Mouse (Mus musculus) limb, embryonic 11.5 days (tissue): Measurements from ENCODE around the gene Sp1. TPM values are rescaled to one million over a fixed set of nuclear protein-coding genes. Genes with fewer than 3 reads are reported as not detected.

Experiments
- ATAC-seq: fragments of 200-750 bp; cut with Nextera tagmentation; 2 replicates; pipeline ENCODE4 v1.8.0; 2017; ENCODE audit warnings: low read depth; ENCODE audit not compliant: insufficient number of reproducible peaks, low FRiP score, low TSS enrichment
- DNase-seq: peaks from one replicate; pipeline ENCODE4 v3.0.0-alpha.2; 2015; ENCODE audit warnings: low spot score
- H3K27ac ChIP-seq: fragments of 300-500 bp; sonication (generic); replicated peaks from 2 replicates; pipeline ENCODE4 v1.5.1; 2014; ENCODE audit warnings: low read depth, mild to moderate bottlenecking, low read length
- H3K27me3 ChIP-seq: fragments of 300-500 bp; sonication (generic); 2 replicates; pipeline ENCODE4 v1.6.1; 2014; ENCODE audit warnings: mild to moderate bottlenecking, low read length, mixed read lengths; ENCODE audit not compliant: control insufficient read depth, insufficient read depth
- H3K36me3 ChIP-seq: fragments of 300-500 bp; sonication (generic); 2 replicates; pipeline ENCODE4 v1.6.1; 2014; ENCODE audit warnings: mild to moderate bottlenecking, low read length, moderate library complexity, mixed read lengths; ENCODE audit not compliant: control insufficient read depth, insufficient read depth
- H3K4me1 ChIP-seq: fragments of 300-500 bp; sonication (generic); 2 replicates; pipeline ENCODE4 v1.6.1; 2014; ENCODE audit warnings: low read length, mixed read lengths; ENCODE audit not compliant: control insufficient read depth, insufficient read depth
- H3K4me2 ChIP-seq: fragments of 300-500 bp; sonication (generic); 2 replicates; pipeline ENCODE4 v1.6.1; 2014; ENCODE audit warnings: low read depth, mild to moderate bottlenecking, moderate library complexity; ENCODE audit not compliant: severe bottlenecking
- H3K4me3 ChIP-seq: fragments of 300-500 bp; sonication (generic); 2 replicates; pipeline ENCODE4 v1.5.1; 2014; ENCODE audit warnings: low read depth, low read length
- H3K9ac ChIP-seq: fragments of 300-500 bp; sonication (generic); 2 replicates; pipeline ENCODE4 v1.6.1; 2014; ENCODE audit warnings: mild to moderate bottlenecking, low read length
- H3K9me3 ChIP-seq: fragments of 300-500 bp; sonication (generic); 2 replicates; pipeline ENCODE4 v1.6.1; 2016; ENCODE audit warnings: low read length; ENCODE audit not compliant: control insufficient read depth
- WGBS: fragments of 180-500 bp; shearing (Covaris S2); extraction: QIAGEN DNeasy Blood & Tissue Kit; methylation state at CpG from one replicate; pipeline ENCODE4 v1.1.7; 2014; 5-methylcytosine and 5-hydroxymethylcytosine counted together
- polyA plus RNA-seq: library from polyadenylated mRNA; unstranded; fragments of >200 nt; fragmentation: Nextera tagmentation; extraction: Ambion mirVana; gene quantifications from 2 replicates; pipeline ENCODE4 v1.2.1, GENCODE M21; 2014

Sp1 gene
- polyA plus RNA-seq, 1 experiment from 2014 or later: 11.8 TPM

DNA sequence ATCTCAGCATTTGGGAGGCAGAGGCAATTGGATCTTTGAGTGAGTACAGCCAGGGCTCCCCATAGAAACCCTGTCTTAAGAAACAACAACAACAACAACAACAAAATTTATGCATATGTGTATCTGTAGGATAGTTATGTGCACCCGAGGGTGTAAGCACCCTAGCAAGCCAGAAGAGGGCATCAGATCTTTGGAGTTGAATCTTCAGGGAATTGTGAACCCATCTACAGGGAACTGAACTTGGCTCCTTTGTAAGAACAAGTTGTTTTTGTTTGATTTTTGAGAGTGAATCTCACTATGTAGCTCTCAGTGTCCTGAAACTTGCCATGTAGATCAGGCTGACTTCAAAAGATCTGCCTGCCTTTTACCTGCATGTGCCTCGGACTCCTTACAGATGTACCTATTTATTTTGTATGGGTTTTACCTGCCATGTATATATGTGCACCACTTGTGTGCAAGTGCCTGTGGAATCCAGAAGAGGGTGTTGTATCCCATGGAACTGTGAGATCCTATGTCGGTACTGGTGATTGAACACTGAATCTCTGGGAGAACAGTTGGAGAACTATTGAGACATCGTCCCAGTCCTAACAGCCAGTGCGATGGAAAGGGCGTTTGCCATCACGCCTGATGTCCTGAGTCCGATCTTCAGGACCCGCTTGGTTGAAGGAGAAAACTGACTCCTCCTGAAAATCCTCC is 62.9 kb downstream of the Sp1 start:
- 0 out of 2 replicates have a peak, but pooled peaks cover 3% of the 10 kb centered on the region for H3K4me1 ChIP-seq
- 94% methylated on average over 9 of the region's 9 CpGs for WGBS

DNA sequence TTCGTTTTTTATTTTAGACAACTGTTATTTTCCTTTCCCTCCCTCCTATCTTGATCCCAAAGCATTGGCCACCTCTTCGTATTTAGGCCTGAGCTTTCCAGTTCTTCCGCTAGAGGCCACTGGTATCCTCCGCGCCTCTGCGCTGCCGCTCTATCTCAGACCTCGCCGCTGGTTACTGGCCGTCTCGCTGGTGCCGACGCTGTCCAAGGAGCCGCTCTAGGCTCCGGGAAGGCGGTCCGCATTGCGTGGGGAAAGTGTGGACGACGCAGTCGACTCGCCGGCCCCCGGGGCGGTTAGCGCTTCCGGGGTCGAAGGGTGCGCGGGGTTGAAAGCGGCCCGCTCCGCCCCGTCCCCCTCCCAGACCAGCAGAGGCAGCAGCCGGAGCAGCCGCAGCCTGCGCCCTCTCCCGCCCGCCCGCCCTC is 64.3 kb downstream of the Sp1 start, which contains the start of gene Pcbp2:
Gene Pcbp2, plus strand, starts transcription at position 357 of the 422 bp plus-strand sequence.
- Histone ChIP-seq H3K36me3 (peaks cover 2% of the 10 kb centered on the region; the same call in 1 of the 2 replicates), H3K4me3 (peak within 1 kb of the TSS; percentile 70), H3K9me3 (no peaks in the 10 kb centered on the region), H3K4me1 (0 out of 2 replicates have a peak, but pooled peaks cover 3% of the 10 kb centered on the region), H3K27ac (peak within 1 kb of the TSS; percentile 90), H3K4me2 (peak within 1 kb of the TSS; percentile 56), H3K9ac (peak within 1 kb of the TSS; percentile 86), H3K27me3 (no peaks in the 10 kb centered on the region)
- under 1% methylated on average over 37 of the region's 40 CpGs for WGBS
- ATAC-seq: peak; percentile 97
- DNase-seq: peak; percentile 96

More for the DNA sequence above, 62.9 kb downstream of the Sp1 start:
- DNase-seq: no peak
- Histone ChIP-seq H3K9me3 (no peaks in the 10 kb centered on the region), H3K9ac (no peak overlapping the region), H3K27me3 (no peaks in the 10 kb centered on the region), H3K4me3 (no peak overlapping the region), H3K36me3 (peaks cover 2% of the 10 kb centered on the region; the same call in 1 of the 2 replicates), H3K27ac (no peak overlapping the region), H3K4me2 (no peak overlapping the region)
- ATAC-seq: no peak

DNA sequence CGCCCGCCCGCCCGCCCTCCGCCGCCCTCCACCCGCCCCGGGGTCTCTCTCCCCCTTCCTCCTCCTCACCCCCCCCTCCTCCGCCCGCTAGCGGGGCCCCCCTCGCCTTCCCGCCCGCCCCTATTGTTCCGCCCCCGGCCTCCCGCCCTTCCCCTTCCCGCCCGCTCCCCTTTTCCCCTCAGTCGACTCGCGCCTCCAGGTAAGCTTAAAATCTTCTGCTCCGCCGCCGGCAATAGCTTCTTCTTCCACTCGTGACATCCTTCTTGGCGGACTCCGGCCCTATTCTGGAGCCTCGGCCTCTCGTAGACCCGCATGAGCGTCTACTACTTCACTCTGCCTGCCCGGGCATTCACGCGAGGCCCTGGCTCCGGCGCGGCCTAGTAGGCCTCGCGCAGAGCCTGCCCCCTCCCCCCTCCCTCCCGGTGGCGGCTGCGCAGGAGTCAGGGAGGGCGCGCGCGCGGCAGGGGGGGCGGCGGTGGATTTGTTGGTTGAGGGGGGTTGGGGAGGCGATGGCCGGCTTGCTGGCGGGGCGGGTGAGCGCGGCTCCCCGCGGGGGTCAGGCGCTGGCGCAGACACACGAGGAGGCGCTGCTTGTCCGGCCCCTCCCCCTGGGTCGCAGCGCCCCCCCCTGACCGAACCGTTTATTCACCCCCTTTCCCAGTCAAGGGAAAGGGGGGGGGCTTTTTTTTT is 64.8 kb downstream of the Sp1 start:
- Histone ChIP-seq H3K4me1 (0 out of 2 replicates have a peak, but pooled peaks cover 3% of the 10 kb centered on the region), H3K9ac (peak overlapping the region; percentile 86), H3K4me2 (peak overlapping the region; percentile 56), H3K27me3 (no peaks in the 10 kb centered on the region), H3K27ac (peak overlapping the region; percentile 90), H3K4me3 (peak overlapping the region; percentile 70), H3K9me3 (no peaks in the 10 kb centered on the region), H3K36me3 (peaks cover 8% of the 10 kb centered on the region)
- 1% methylated on average over 30 of the region's 67 CpGs for WGBS
- DNase-seq (peak; percentile 87), ATAC-seq (peak; percentile 40)

DNA sequence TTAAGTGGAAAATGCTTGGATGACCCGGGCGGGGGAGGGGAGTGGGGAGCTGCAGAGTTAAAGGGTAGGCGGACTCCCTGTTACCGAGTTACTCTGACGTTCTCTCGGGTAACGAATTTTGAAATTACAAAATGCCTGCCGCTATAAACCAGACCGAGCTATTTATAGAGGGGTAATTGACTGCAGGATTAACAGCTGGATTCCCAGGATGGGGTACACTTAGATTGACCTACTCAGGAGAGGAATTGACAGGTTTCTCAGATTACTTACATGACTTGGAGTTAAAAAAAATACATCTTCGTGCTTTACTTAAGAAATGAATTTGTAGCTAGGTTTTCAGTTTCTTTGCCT is 65.3 kb downstream of the Sp1 start:
- peak overlapping the region; percentile 70 for H3K4me3 ChIP-seq
- peaks cover 10% of the 10 kb centered on the region for H3K36me3 ChIP-seq
- DNase-seq: no peak
- no peaks in the 10 kb centered on the region for H3K27me3 ChIP-seq
- peak overlapping the region; percentile 56 for H3K4me2 ChIP-seq
- H3K9ac ChIP-seq: peak overlapping the region; percentile 86
- 0% methylated on average over 10 of the region's 10 CpGs for WGBS
- peak overlapping the region; percentile 90; the same call in 1 of the 2 replicates for H3K27ac ChIP-seq
- no peaks in the 10 kb centered on the region for H3K9me3 ChIP-seq
- no peak for ATAC-seq
- H3K4me1 ChIP-seq: 0 out of 2 replicates have a peak, but pooled peaks cover 3% of the 10 kb centered on the region

DNA sequence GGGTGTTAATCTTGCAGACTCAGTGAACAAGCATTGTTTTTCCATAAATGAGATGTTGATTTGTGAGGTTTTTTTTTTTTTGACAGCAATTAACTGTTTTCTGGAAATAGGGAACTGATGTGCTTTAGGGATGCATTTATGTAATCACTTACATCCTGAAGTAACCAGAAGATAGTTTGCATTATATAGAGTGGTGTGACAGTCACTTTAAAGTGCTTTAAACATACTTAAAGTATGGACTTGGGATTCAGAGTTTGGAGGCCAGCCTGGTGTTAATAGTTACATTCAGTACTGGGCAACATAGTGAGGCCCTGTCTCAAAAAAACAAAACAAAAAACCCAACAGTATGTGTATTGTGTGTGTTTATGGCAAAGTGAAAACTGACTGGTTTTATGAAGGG is 65.8 kb downstream of the Sp1 start:
- DNase-seq (no peak), ATAC-seq (no peak)
- H3K36me3 ChIP-seq: peaks cover 12% of the 10 kb centered on the region
- 0 out of 2 replicates have a peak overlapping the region, but pooled peaks have one; percentile 27 for H3K9ac ChIP-seq
- no peak overlapping the region for H3K27ac ChIP-seq
- no peaks in the 10 kb centered on the region for H3K27me3 ChIP-seq
- peak overlapping the region; percentile 70 for H3K4me3 ChIP-seq
- 0 out of 2 replicates have a peak, but pooled peaks cover 3% of the 10 kb centered on the region for H3K4me1 ChIP-seq
- no peaks in the 10 kb centered on the region for H3K9me3 ChIP-seq
- peak overlapping the region; percentile 56 for H3K4me2 ChIP-seq

DNA sequence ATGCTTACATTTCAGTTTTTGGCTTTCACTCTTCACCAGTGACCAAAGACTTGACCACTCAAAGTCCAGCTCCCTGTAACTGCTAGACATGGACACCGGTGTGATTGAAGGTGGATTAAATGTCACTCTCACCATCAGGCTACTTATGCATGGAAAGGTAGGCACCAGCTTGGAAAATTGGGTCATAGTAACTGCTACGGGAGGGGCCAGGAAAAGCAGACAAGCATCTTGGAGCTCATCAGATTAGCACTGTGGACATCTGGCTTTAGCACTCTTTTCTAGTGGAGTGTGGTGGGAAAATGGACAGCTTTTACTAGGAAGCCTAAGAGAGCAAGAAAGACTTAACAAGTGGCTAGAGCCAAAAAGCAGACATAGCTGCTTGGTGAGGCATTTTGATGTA is 67.3 kb downstream of the Sp1 start:
- Histone ChIP-seq H3K4me1 (0 out of 2 replicates have a peak, but pooled peaks cover 3% of the 10 kb centered on the region), H3K27ac (no peak overlapping the region), H3K9me3 (no peaks in the 10 kb centered on the region), H3K9ac (no peak overlapping the region), H3K4me3 (no peak overlapping the region), H3K27me3 (no peaks in the 10 kb centered on the region), H3K36me3 (peaks cover 14% of the 10 kb centered on the region), H3K4me2 (0 out of 2 replicates have a peak overlapping the region, but pooled peaks have one; percentile 7)
- DNase-seq (no peak), ATAC-seq (no peak)
- 84% methylated on average over 2 of the region's 2 CpGs for WGBS

DNA sequence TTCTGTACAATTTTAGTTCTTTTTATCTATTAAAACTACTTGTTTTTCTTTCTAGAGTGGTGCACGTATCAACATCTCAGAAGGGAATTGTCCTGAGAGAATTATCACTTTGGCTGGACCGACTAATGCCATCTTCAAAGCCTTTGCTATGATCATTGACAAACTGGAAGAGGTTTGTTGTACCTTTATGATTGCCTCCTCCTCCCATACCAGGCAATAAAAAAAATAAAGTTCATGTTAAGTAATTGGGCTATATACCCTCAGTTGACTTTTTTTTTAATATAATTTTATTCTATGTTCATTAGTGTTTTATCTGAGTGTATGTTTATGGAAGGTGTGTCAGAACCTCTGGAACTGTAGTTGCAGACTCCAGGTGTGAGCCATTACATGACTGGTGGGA is 68.6 kb downstream of the Sp1 start:
- no peaks in the 10 kb centered on the region for H3K9me3 ChIP-seq
- no peak overlapping the region for H3K9ac ChIP-seq
- H3K36me3 ChIP-seq: peaks cover 19% of the 10 kb centered on the region
- 96% methylated on average over 2 of the region's 2 CpGs for WGBS
- H3K4me1 ChIP-seq: 0 out of 2 replicates have a peak, but pooled peaks cover 3% of the 10 kb centered on the region
- DNase-seq (no peak), ATAC-seq (no peak)
- no peak overlapping the region for H3K4me2 ChIP-seq
- H3K27ac ChIP-seq: no peak overlapping the region
- H3K4me3 ChIP-seq: no peak overlapping the region
- H3K27me3 ChIP-seq: no peaks in the 10 kb centered on the region

DNA sequence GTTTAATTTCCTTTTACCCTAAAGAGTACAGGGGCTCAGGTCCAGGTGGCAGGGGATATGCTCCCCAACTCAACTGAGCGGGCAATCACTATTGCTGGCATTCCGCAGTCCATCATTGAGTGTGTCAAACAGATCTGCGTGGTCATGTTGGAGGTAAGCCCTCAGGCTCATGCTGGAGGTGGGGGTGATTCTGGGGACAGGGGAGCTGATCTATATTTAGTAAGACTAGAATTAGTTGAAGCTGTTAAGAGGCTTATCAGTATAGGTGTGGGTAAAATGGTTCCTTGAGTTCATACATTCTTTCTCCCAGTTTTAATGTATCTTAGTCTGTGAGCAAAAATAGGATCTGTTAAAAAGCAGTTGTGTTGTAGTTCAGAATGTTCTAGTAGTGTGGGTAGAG is 77.2 kb downstream of the Sp1 start:
- no peak for DNase-seq
- Histone ChIP-seq H3K4me1 (no peaks in the 10 kb centered on the region), H3K36me3 (peaks cover 36% of the 10 kb centered on the region), H3K27me3 (no peaks in the 10 kb centered on the region), H3K27ac (no peak overlapping the region), H3K4me3 (no peak overlapping the region), H3K9ac (no peak overlapping the region), H3K9me3 (no peaks in the 10 kb centered on the region), H3K4me2 (no peak overlapping the region)
- WGBS: 90% methylated on average over 3 of the region's 3 CpGs
- no peak for ATAC-seq
